Mouse (Mus musculus) liver, embryonic 15.5 days (tissue): Measurements from ENCODE around the gene Rpl41. TPM values are rescaled to one million over a fixed set of nuclear protein-coding genes. Genes with fewer than 3 reads are reported as not detected.

Source experiments
- ATAC-seq: fragments of 200-750 bp; cut with Nextera tagmentation; 2 replicates; pipeline ENCODE4 v1.8.0; 2017; ENCODE audit warnings: moderate number of reproducible peaks, mild to moderate bottlenecking, moderate library complexity; ENCODE audit not compliant: insufficient read depth
- H3K27ac ChIP-seq: fragments of 300-500 bp; sonication (generic); replicated peaks from 2 replicates; pipeline ENCODE4 v1.5.1; 2015; ENCODE audit warnings: mild to moderate bottlenecking, inconsistent platforms
- H3K27me3 ChIP-seq: fragments of 300-500 bp; sonication (generic); 2 replicates; pipeline ENCODE4 v1.6.1; 2015; ENCODE audit warnings: mild to moderate bottlenecking, inconsistent platforms
- H3K36me3 ChIP-seq: fragments of 300-500 bp; sonication (generic); replicated peaks from 2 replicates; pipeline ENCODE4 v1.6.1; 2015; ENCODE audit warnings: moderate library complexity, mild to moderate bottlenecking, inconsistent platforms
- H3K4me1 ChIP-seq: fragments of 300-500 bp; sonication (generic); replicated peaks from 2 replicates; pipeline ENCODE4 v1.6.1; 2015; ENCODE audit warnings: inconsistent platforms
- H3K4me2 ChIP-seq: fragments of 300-500 bp; sonication (generic); 2 replicates; pipeline ENCODE4 v1.6.1; 2015; ENCODE audit warnings: moderate library complexity, mild to moderate bottlenecking, inconsistent platforms
- H3K4me3 ChIP-seq: fragments of 300-500 bp; sonication (generic); replicated peaks from 2 replicates; pipeline ENCODE4 v1.5.1; 2015; ENCODE audit warnings: mild to moderate bottlenecking, inconsistent platforms
- H3K9ac ChIP-seq: fragments of 300-500 bp; sonication (generic); 2 replicates; pipeline ENCODE4 v1.6.1; 2015; ENCODE audit warnings: moderate library complexity, mild to moderate bottlenecking, inconsistent platforms
- H3K9me3 ChIP-seq: fragments of 300-500 bp; sonication (generic); replicated peaks from 2 replicates; pipeline ENCODE4 v1.6.1; 2016; ENCODE audit warnings: inconsistent platforms
- WGBS: fragments of 180-500 bp; shearing (Covaris S2); methylation state at CpG from one replicate; pipeline ENCODE4 v1.1.7; 2015; ENCODE audit warnings: mixed read lengths; ENCODE audit not compliant: insufficient replicate concordance; 5-methylcytosine and 5-hydroxymethylcytosine counted together
- polyA plus RNA-seq: library from polyadenylated mRNA; unstranded; fragments of >200 nt; fragmentation: Nextera tagmentation; extraction: Ambion mirVana; gene quantifications from 2 replicates; pipeline ENCODE4 v1.2.1, GENCODE M21; 2015

Rpl41 gene
- polyA plus RNA-seq, 1 experiment from 2014 or later = 2,155 TPM

- Histone ChIP-seq H3K36me3 (peaks cover 29% of the 10 kb centered on the region), H3K27ac (peak overlapping the region; percentile 92; the same call in 1 of the 2 replicates), H3K9ac (peak overlapping the region; percentile 89; the same call in 1 of the 2 replicates), H3K27me3 (no peaks in the 10 kb centered on the region), H3K4me1 (peaks cover 35% of the 10 kb centered on the region), H3K4me2 (peak overlapping the region; percentile 99), H3K9me3 (no peaks in the 10 kb centered on the region), H3K4me3 (peak overlapping the region; percentile 78)
- no peak for ATAC-seq
- WGBS = 21% methylated on average over 11 of the region's 11 CpGs
Measured at GRCm38 (mm10) chr10:128524111-128524731, 24.9 kb downstream of the Rpl41 start.

- Histone ChIP-seq H3K9ac (no peak overlapping the region), H3K27ac (no peak overlapping the region), H3K4me3 (no peak overlapping the region), H3K36me3 (peaks cover 44% of the 10 kb centered on the region), H3K4me2 (no peak overlapping the region), H3K27me3 (no peaks in the 10 kb centered on the region), H3K4me1 (peaks cover 41% of the 10 kb centered on the region), H3K9me3 (no peaks in the 10 kb centered on the region)
- WGBS = 63% methylated on average over 6 of the region's 6 CpGs
- ATAC-seq = no peak
Measured at GRCm38 (mm10) chr10:128522351-128522750, 26.8 kb downstream of the Rpl41 start.

- WGBS = 85% methylated on average over 16 of the region's 16 CpGs
- H3K9ac ChIP-seq = no peak overlapping the region
- no peak overlapping the region for H3K27ac ChIP-seq
- no peak overlapping the region for H3K4me2 ChIP-seq
- peaks cover 58% of the 10 kb centered on the region for H3K36me3 ChIP-seq
- H3K4me3 ChIP-seq = no peak overlapping the region
- no peak for ATAC-seq
- H3K4me1 ChIP-seq = peaks cover 44% of the 10 kb centered on the region
- no peaks in the 10 kb centered on the region for H3K27me3 ChIP-seq
- H3K9me3 ChIP-seq = no peaks in the 10 kb centered on the region
Measured at GRCm38 (mm10) chr10:128520591-128520990, 28.5 kb downstream of the Rpl41 start.

DNA sequence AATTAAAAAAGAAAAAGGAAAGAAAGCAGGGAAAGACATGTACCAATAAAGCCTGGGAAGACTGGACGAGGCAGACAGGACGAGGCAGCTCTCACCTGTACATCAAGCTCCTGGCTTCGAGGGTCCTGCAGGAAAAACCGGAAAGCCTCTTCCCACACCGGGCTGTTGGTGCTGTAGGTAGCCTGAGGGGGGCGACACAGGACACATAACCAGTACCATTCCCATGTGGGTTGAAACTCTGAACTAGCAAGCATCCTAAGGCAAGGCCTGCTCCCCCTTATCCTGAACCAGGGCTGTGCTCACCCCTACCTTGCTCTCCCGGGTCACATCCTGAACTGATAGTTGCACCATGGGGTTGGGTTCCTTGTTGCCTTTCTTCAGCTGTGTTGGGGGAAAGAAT, 30.3 kb downstream of the Rpl41 start:
- Histone ChIP-seq H3K27me3 (no peaks in the 10 kb centered on the region), H3K4me2 (no peak overlapping the region), H3K4me1 (peaks cover 35% of the 10 kb centered on the region), H3K9me3 (no peaks in the 10 kb centered on the region), H3K4me3 (no peak overlapping the region), H3K27ac (no peak overlapping the region), H3K9ac (no peak overlapping the region), H3K36me3 (peaks cover 66% of the 10 kb centered on the region)
- no peak for ATAC-seq
- WGBS = 76% methylated on average over 7 of the region's 7 CpGs

GRCm38 (mm10) chr10:128516677-128517076, 32.4 kb downstream of the Rpl41 start:
- peaks cover 35% of the 10 kb centered on the region for H3K4me1 ChIP-seq
- no peak overlapping the region for H3K4me3 ChIP-seq
- H3K4me2 ChIP-seq = no peak overlapping the region
- H3K9ac ChIP-seq = no peak overlapping the region
- H3K9me3 ChIP-seq = no peaks in the 10 kb centered on the region
- 24% methylated on average over 6 of the region's 6 CpGs for WGBS
- H3K36me3 ChIP-seq = peaks cover 71% of the 10 kb centered on the region
- H3K27ac ChIP-seq = no peak overlapping the region
- H3K27me3 ChIP-seq = no peaks in the 10 kb centered on the region
- ATAC-seq = no peak

- ATAC-seq = no peak
- no peaks in the 10 kb centered on the region for H3K27me3 ChIP-seq
- no peaks in the 10 kb centered on the region for H3K9me3 ChIP-seq
- H3K4me3 ChIP-seq = no peak overlapping the region
- peak overlapping the region; percentile 6; the same call in 1 of the 2 replicates for H3K4me2 ChIP-seq
- WGBS = 64% methylated on average over 20 of the region's 20 CpGs
- no peak overlapping the region for H3K27ac ChIP-seq
- H3K36me3 ChIP-seq = peaks cover 72% of the 10 kb centered on the region
- no peak overlapping the region for H3K9ac ChIP-seq
- H3K4me1 ChIP-seq = peaks cover 42% of the 10 kb centered on the region
Measured at GRCm38 (mm10) chr10:128516029-128516428, 33.1 kb downstream of the Rpl41 start.

GRCm38 (mm10) chr10:128515044-128515443, 34.1 kb downstream of the Rpl41 start:
- Histone ChIP-seq H3K4me2 (no peak overlapping the region), H3K9me3 (no peaks in the 10 kb centered on the region), H3K4me1 (peaks cover 52% of the 10 kb centered on the region), H3K9ac (no peak overlapping the region), H3K4me3 (no peak overlapping the region), H3K27ac (no peak overlapping the region), H3K27me3 (no peaks in the 10 kb centered on the region), H3K36me3 (peaks cover 71% of the 10 kb centered on the region)
- 57% methylated on average over 4 of the region's 4 CpGs for WGBS
- no peak for ATAC-seq

DNA sequence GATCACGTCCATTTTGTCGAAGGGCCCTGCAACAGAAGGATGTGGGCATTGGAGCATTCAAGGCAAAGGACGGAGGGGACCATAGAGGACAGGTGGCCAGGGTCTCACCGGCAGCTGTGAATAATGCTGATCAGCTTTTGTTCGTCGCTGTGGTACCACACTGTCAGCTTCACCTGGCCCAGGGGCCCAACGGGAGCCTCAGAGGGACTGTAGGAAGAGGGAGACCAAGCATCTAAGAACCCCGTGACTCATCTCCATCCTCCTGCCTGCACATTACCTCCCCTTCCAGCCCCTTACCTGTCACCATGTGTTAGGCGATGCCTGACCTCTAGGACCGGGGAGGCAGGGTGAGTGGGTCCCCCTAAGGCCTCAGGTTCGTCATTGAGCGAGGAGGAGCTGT, 37.3 kb downstream of the Rpl41 start:
- Histone ChIP-seq H3K4me2 (no peak overlapping the region), H3K4me3 (no peak overlapping the region), H3K27me3 (no peaks in the 10 kb centered on the region), H3K4me1 (peaks cover 48% of the 10 kb centered on the region), H3K27ac (no peak overlapping the region), H3K9me3 (no peaks in the 10 kb centered on the region), H3K9ac (no peak overlapping the region), H3K36me3 (peaks cover 54% of the 10 kb centered on the region)
- no peak for ATAC-seq
- WGBS = 86% methylated on average over 12 of the region's 12 CpGs

DNA sequence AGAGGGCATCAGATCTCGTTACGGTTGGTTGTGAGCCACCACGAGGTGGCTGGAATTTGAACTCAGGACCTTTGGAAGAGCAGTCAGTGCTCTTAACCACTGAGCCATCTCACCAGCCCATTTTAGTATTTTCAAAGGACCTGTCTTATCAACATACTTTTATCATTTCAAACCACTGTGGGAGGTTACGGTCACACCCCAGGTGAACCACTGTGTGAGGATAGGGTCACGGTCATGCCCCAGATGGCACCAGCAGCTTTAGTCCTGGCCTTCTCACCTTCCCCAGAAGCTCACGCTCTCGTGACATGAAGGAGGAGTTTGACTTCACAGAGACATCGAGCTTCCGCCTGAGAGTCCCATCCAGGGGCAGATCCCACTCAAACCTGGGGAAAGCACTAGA, 37.9 kb downstream of the Rpl41 start:
- Histone ChIP-seq H3K9ac (no peak overlapping the region), H3K27ac (no peak overlapping the region)
- 62% methylated on average over 9 of the region's 9 CpGs for WGBS

GRCm38 (mm10) chr10:128510301-128510700, 38.8 kb downstream of the Rpl41 start:
- Histone ChIP-seq H3K9ac (no peak overlapping the region), H3K27ac (no peak overlapping the region), H3K4me1 (peaks cover 34% of the 10 kb centered on the region), H3K9me3 (no peaks in the 10 kb centered on the region), H3K27me3 (no peaks in the 10 kb centered on the region), H3K4me2 (no peak overlapping the region), H3K36me3 (peaks cover 42% of the 10 kb centered on the region), H3K4me3 (no peak overlapping the region)
- ATAC-seq = no peak
- 81% methylated on average over 11 of the region's 11 CpGs for WGBS

More for the DNA sequence above, 37.9 kb downstream of the Rpl41 start:
- Histone ChIP-seq H3K36me3 (peaks cover 49% of the 10 kb centered on the region), H3K4me2 (no peak overlapping the region), H3K4me3 (no peak overlapping the region), H3K27me3 (no peaks in the 10 kb centered on the region), H3K4me1 (peaks cover 42% of the 10 kb centered on the region), H3K9me3 (no peaks in the 10 kb centered on the region)
- ATAC-seq = peak; percentile 56; the same call in 1 of the 2 replicates

DNA sequence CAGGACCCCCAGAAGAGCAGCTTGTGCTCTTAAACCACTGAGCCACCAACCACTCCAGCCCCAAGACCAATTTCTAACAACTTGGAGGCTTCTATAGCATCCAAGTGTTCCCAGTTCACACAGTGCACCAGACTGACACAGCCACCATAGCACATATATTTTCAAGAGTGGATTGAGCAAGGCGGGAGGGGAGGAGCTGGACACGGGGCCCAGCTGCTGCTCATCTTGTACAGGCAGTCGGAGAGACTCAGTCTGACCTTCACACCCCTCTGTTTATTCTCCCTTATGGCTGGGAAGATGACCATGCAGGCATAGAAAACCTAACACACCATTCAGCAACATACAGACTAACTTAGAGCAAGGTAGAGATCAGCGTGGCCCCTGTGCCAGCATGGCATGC, 39.3 kb downstream of the Rpl41 start:
- Histone ChIP-seq H3K9me3 (no peaks in the 10 kb centered on the region), H3K4me3 (no peak overlapping the region), H3K27me3 (no peaks in the 10 kb centered on the region), H3K27ac (no peak overlapping the region), H3K9ac (no peak overlapping the region), H3K4me2 (no peak overlapping the region), H3K4me1 (peaks cover 34% of the 10 kb centered on the region), H3K36me3 (peaks cover 37% of the 10 kb centered on the region)
- 76% methylated on average over 4 of the region's 4 CpGs for WGBS
- ATAC-seq = no peak

GRCm38 (mm10) chr10:128509203-128509602, 39.9 kb downstream of the Rpl41 start:
- Histone ChIP-seq H3K27me3 (no peaks in the 10 kb centered on the region), H3K4me1 (peaks cover 40% of the 10 kb centered on the region), H3K4me3 (no peak overlapping the region), H3K9ac (no peak overlapping the region), H3K9me3 (no peaks in the 10 kb centered on the region), H3K27ac (no peak overlapping the region), H3K4me2 (no peak overlapping the region), H3K36me3 (peaks cover 36% of the 10 kb centered on the region)
- 82% methylated on average over 9 of the region's 9 CpGs for WGBS
- no peak for ATAC-seq
